ENCODE assay signal across 14 mouse cellular contexts in genomic region chr17:80947075-80947960, GRCm38 (mm10). TPM values are rescaled to one million over a fixed set of nuclear protein-coding genes. Genes with fewer than 3 reads are reported as not detected.
DNase-seq lines count a peak whose midpoint lies in the region; ATAC-seq and TF ChIP-seq lines count a peak whose summit lies in the region.
"Had no signal": no experiment of that assay in that cellular context is flagged by ENCODE, and none has a peak within 500 bp of the region (broad histone marks: within the 10 kb centered on the region; RNA-seq: fewer than 3 reads in every experiment).

No protein-coding gene starts in this region.

- H3K27ac ChIP-seq in forebrain, embryonic 12.5 days = no peak overlapping the region
- no peak overlapping the region for H3K27ac ChIP-seq in forebrain, embryonic 10.5 days
- H3K27ac ChIP-seq in left cerebral cortex, adult 2 months = peak overlapping the region; percentile 58
- H3K27ac ChIP-seq in hindbrain, postnatal 0 days = peak overlapping the region; percentile 66
- no peak overlapping the region for H3K27ac ChIP-seq in neural tube, embryonic 15.5 days (replicated peaks)
- no peak overlapping the region for H3K27ac ChIP-seq in liver, embryonic 12.5 days
- H3K27ac ChIP-seq: limb, embryonic 10.5 days had no signal

- peaks cover 19% of the 10 kb centered on the region for H3K27me3 ChIP-seq in forebrain, embryonic 12.5 days
- peaks cover 60% of the 10 kb centered on the region for H3K27me3 ChIP-seq in forebrain, embryonic 10.5 days (ENCODE audit: poor library complexity, severe bottlenecking)
- no peaks in the 10 kb centered on the region for H3K27me3 ChIP-seq in hindbrain, postnatal 0 days (ENCODE audit: insufficient read depth, low read length)
- no peaks in the 10 kb centered on the region for H3K27me3 ChIP-seq in neural tube, embryonic 15.5 days (replicated peaks)
- peaks cover 54% of the 10 kb centered on the region for H3K27me3 ChIP-seq in liver, embryonic 12.5 days (replicated peaks)

- TF ChIP-seq CTCF in left cerebral cortex, adult 2 months (IDR thresholded peaks at IDR 0.05) = no peak
- no peak for TF ChIP-seq CTCF in hindbrain, postnatal 0 days (IDR thresholded peaks at IDR 0.05; ENCODE audit: low read depth)

- 85% methylated on average over 12 of the region's 12 CpGs for WGBS in forebrain, embryonic 12.5 days
- 84% methylated on average over 12 of the region's 12 CpGs for WGBS in forebrain, embryonic 10.5 days
- WGBS in hindbrain, postnatal 0 days = 73% methylated on average over 12 of the region's 12 CpGs
- WGBS in neural tube, embryonic 15.5 days = 80% methylated on average over 12 of the region's 12 CpGs
- 58% methylated on average over 12 of the region's 12 CpGs for WGBS in liver, embryonic 12.5 days (ENCODE audit: insufficient replicate concordance)

- no peaks in the 10 kb centered on the region for H3K36me3 ChIP-seq in forebrain, embryonic 12.5 days (replicated peaks)
- no peaks in the 10 kb centered on the region for H3K36me3 ChIP-seq in forebrain, embryonic 10.5 days (replicated peaks)
- H3K36me3 ChIP-seq in hindbrain, postnatal 0 days (ENCODE audit: insufficient read depth, low read length) = no peaks in the 10 kb centered on the region
- no peaks in the 10 kb centered on the region for H3K36me3 ChIP-seq in neural tube, embryonic 15.5 days
- H3K36me3 ChIP-seq in liver, embryonic 12.5 days = no peaks in the 10 kb centered on the region
- H3K36me3 ChIP-seq: limb, embryonic 10.5 days had no signal

- peak overlapping the region; percentile 49 for H3K4me2 ChIP-seq in forebrain, embryonic 12.5 days
- H3K4me2 ChIP-seq in hindbrain, postnatal 0 days (ENCODE audit: low read depth, low read length) = peak overlapping the region; percentile 54
- peak overlapping the region; percentile 57 for H3K4me2 ChIP-seq in neural tube, embryonic 15.5 days
- H3K4me2 ChIP-seq in liver, embryonic 12.5 days = no peak overlapping the region

- ATAC-seq in forebrain, embryonic 12.5 days (ENCODE audit: low FRiP score) = no peak
- ATAC-seq in hindbrain, postnatal 0 days = no peak
- ATAC-seq in neural tube, embryonic 15.5 days (ENCODE audit: low FRiP score) = no peak
- ATAC-seq in liver, embryonic 12.5 days = no peak

- no peak for DNase-seq in forebrain, embryonic 10.5 days (ENCODE audit: extremely low spot score, low spot score)
- DNase-seq in left cerebral cortex, adult 2 months (ENCODE audit: extremely low spot score in 1 of 2, low spot score in 2 of 2) = no peak
- DNase-seq in left cerebral cortex, postnatal 25 days (ENCODE audit: low spot score in 2 of 2) = no peak
- no peak for DNase-seq in hindbrain, postnatal 0 days (ENCODE audit: low spot score)
- no peak for DNase-seq in gastrocnemius, postnatal 36 days
- DNase-seq: cerebellum, adult 11 months; embryo, embryonic 11 days; lung, postnatal 36 days; thymus, postnatal 14 days had no signal

- H3K4me3 ChIP-seq in forebrain, embryonic 12.5 days (replicated peaks) = peak overlapping the region; percentile 37; the same call in 1 of the 2 replicates
- no peak overlapping the region for H3K4me3 ChIP-seq in forebrain, embryonic 10.5 days
- peak overlapping the region; percentile 59 for H3K4me3 ChIP-seq in left cerebral cortex, adult 2 months
- H3K4me3 ChIP-seq in hindbrain, postnatal 0 days (ENCODE audit: low read length) = peak overlapping the region; percentile 42
- peak overlapping the region; percentile 39 for H3K4me3 ChIP-seq in neural tube, embryonic 15.5 days (replicated peaks)
- H3K4me3 ChIP-seq in liver, embryonic 12.5 days = no peak overlapping the region
- H3K4me3 ChIP-seq: limb, embryonic 10.5 days had no signal

- H3K9me3 ChIP-seq in forebrain, embryonic 12.5 days = no peaks in the 10 kb centered on the region
- H3K9me3 ChIP-seq in forebrain, embryonic 10.5 days = no peaks in the 10 kb centered on the region
- H3K9me3 ChIP-seq in hindbrain, postnatal 0 days (ENCODE audit: low read length) = no peaks in the 10 kb centered on the region
- no peaks in the 10 kb centered on the region for H3K9me3 ChIP-seq in neural tube, embryonic 15.5 days (replicated peaks)
- no peaks in the 10 kb centered on the region for H3K9me3 ChIP-seq in liver, embryonic 12.5 days (replicated peaks)
- H3K9me3 ChIP-seq: limb, embryonic 10.5 days had no signal

- H3K4me1 ChIP-seq in forebrain, embryonic 12.5 days = peaks cover 29% of the 10 kb centered on the region
- H3K4me1 ChIP-seq in forebrain, embryonic 10.5 days = peaks cover 20% of the 10 kb centered on the region
- H3K4me1 ChIP-seq in hindbrain, postnatal 0 days (ENCODE audit: insufficient read depth, low read length) = peaks cover 8% of the 10 kb centered on the region; the same call in 1 of the 2 replicates
- peaks cover 36% of the 10 kb centered on the region for H3K4me1 ChIP-seq in neural tube, embryonic 15.5 days
- H3K4me1 ChIP-seq in liver, embryonic 12.5 days = no peaks in the 10 kb centered on the region

- intact Hi-C loops in left cerebral cortex, adult 2 months (cut with DNase I) = no loop called here
- intact Hi-C loops in left cerebral cortex, postnatal 25 days (cut with DNase I) = no loop called here
- intact Hi-C loops in gastrocnemius, postnatal 36 days (cut with DNase I) = no loop called here

- H3K9ac ChIP-seq in forebrain, embryonic 12.5 days = no peak overlapping the region
- peak overlapping the region; percentile 19 for H3K9ac ChIP-seq in hindbrain, postnatal 0 days (replicated peaks; ENCODE audit: low read length)
- H3K9ac ChIP-seq in neural tube, embryonic 15.5 days (replicated peaks) = 0 out of 2 replicates have a peak overlapping the region, but pooled peaks have one; percentile 10
- no peak overlapping the region for H3K9ac ChIP-seq in liver, embryonic 12.5 days

RNA-seq across cellular contexts. Expression of gene Tmem178, which starts 2.9 kb away (rescaled TPM):
- 23.9 and 24.1 TPM in 2 replicates for polyA plus RNA-seq in forebrain, embryonic 12.5 days (2016; fragmentation: Nextera tagmentation; extraction: Ambion mirVana)
- 3.0 and 4.8 TPM in 2 replicates for polyA plus RNA-seq in forebrain, embryonic 10.5 days (2016; fragmentation: Nextera tagmentation; extraction: Ambion mirVana)
- total RNA-seq in left cerebral cortex, adult 2 months (2021) = 100 to 1,000 TPM; 108 to 141 TPM
- 100 to 1,000 TPM in 1 of 2 experiments, 10 to 100 TPM in 1; 98.7 to 124 TPM for total RNA-seq in left cerebral cortex, postnatal 25 days (2021)
- total RNA-seq in hindbrain, postnatal 0 days (2014; rRNA removed) = 48.8 and 49.9 TPM in 2 replicates
- 36.9 and 37.4 TPM in 2 replicates for polyA plus RNA-seq in hindbrain, postnatal 0 days (2015; fragmentation: Nextera tagmentation; extraction: Ambion mirVana)
- 27.7 and 37.0 TPM in 2 replicates for polyA plus RNA-seq in neural tube, embryonic 15.5 days (2015; fragmentation: Nextera tagmentation; extraction: Ambion mirVana)
- 0.82 and 0.84 TPM in 2 replicates for polyA plus RNA-seq in liver, embryonic 12.5 days (2016; fragmentation: Nextera tagmentation; extraction: Ambion mirVana)
- total RNA-seq in gastrocnemius, postnatal 36 days (2021) = under 1 TPM; 0.25 to 0.26 TPM
- total RNA-seq: monocyte, adult 5-6 weeks had no signal

Comparison
In these comparisons a context has a peak if more than half of its experiments do, and no peak if none do; other contexts are left out.
1. H3K4me3 ChIP-seq: peak in forebrain, embryonic 12.5 days (single experiment), left cerebral cortex, adult 2 months (single experiment), hindbrain, postnatal 0 days (single experiment) and neural tube, embryonic 15.5 days (single experiment); none in forebrain, embryonic 10.5 days (single experiment) and liver, embryonic 12.5 days (single experiment).
2. H3K27ac ChIP-seq: peak in left cerebral cortex, adult 2 months (single experiment) and hindbrain, postnatal 0 days (single experiment); none in forebrain, embryonic 12.5 days (single experiment), forebrain, embryonic 10.5 days (single experiment), neural tube, embryonic 15.5 days (single experiment) and liver, embryonic 12.5 days (single experiment).
3. H3K9ac ChIP-seq: peak in hindbrain, postnatal 0 days (single experiment) and neural tube, embryonic 15.5 days (single experiment); none in forebrain, embryonic 12.5 days (single experiment) and liver, embryonic 12.5 days (single experiment).